Mouse (Mus musculus) G1E (cell line): ENCODE data around the gene Lgals12.

ENCODE experiments used
- CTCF ChIP-seq: IDR thresholded peaks from 2 replicates; pipeline ENCODE4 v1.5.1; 2012; ENCODE audit warnings: low read depth, low read length, inconsistent platforms, mixed read lengths
- GATA1 ChIP-seq: IDR thresholded peaks from 2 replicates; pipeline ENCODE4 v1.6.1; 2012; ENCODE audit warnings: borderline replicate concordance, low read length, inconsistent platforms, mixed read lengths
- GATA2 ChIP-seq: IDR thresholded peaks from 2 replicates; pipeline ENCODE4 v1.6.1; 2012; ENCODE audit warnings: low read depth, low read length, inconsistent platforms, borderline replicate concordance
- POLR2AphosphoS5 ChIP-seq: IDR thresholded peaks from 2 replicates; pipeline ENCODE4 v1.6.1; 2012; ENCODE audit warnings: low read depth, low read length, inconsistent platforms; ENCODE audit not compliant: insufficient replicate concordance
- TAL1 ChIP-seq: conservative IDR thresholded peaks from 2 replicates; pipeline ENCODE4 v1.6.1; 2012; ENCODE audit warnings: low read depth, low read length, inconsistent platforms, mixed read lengths

DNA sequence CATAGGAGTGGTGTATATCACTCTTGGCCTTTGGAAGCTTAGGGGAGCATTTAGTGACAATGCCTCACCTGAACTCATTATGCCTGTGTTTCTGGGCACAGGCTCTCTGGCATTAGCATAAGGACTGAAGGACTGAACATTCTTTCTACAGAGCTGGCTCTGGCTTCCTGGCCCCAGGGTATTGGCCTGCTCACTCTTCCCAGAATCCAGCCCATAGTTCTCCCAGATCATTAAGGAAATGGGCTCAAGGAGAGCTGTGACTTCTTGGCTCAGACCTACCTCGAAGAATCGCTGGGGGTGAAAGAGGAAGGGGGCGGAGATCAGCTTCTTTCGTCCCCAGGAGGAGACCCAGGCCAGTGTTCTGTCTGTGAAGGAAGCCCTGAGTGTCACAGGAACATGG is 8.5 kb downstream of the Lgals12 start:
- TF ChIP-seq CTCF: no peak
- TF ChIP-seq GATA1: no peak
- TF ChIP-seq POLR2AphosphoS5: no peak
- no peak for TF ChIP-seq TAL1
- TF ChIP-seq GATA2: no peak
